Mouse (Mus musculus) cortical plate, adult 2 months (tissue): Measurements from ENCODE around the gene Lmx1a.

ENCODE experiments used
- CTCF ChIP-seq: fragments of 200-500 bp; IDR thresholded peaks from 2 replicates; pipeline ENCODE4 v1.5.1; 2011; ENCODE audit warnings: mild to moderate bottlenecking, control low read depth, low read length; ENCODE audit not compliant: insufficient read depth; ENCODE audit errors: extremely low read depth
- POLR2A ChIP-seq: fragments of 200-500 bp; IDR thresholded peaks from 2 replicates; pipeline ENCODE4 v1.6.1; 2011; ENCODE audit warnings: mild to moderate bottlenecking, low read length, control low read depth; ENCODE audit not compliant: insufficient read depth; ENCODE audit errors: extremely low read depth

DNA sequence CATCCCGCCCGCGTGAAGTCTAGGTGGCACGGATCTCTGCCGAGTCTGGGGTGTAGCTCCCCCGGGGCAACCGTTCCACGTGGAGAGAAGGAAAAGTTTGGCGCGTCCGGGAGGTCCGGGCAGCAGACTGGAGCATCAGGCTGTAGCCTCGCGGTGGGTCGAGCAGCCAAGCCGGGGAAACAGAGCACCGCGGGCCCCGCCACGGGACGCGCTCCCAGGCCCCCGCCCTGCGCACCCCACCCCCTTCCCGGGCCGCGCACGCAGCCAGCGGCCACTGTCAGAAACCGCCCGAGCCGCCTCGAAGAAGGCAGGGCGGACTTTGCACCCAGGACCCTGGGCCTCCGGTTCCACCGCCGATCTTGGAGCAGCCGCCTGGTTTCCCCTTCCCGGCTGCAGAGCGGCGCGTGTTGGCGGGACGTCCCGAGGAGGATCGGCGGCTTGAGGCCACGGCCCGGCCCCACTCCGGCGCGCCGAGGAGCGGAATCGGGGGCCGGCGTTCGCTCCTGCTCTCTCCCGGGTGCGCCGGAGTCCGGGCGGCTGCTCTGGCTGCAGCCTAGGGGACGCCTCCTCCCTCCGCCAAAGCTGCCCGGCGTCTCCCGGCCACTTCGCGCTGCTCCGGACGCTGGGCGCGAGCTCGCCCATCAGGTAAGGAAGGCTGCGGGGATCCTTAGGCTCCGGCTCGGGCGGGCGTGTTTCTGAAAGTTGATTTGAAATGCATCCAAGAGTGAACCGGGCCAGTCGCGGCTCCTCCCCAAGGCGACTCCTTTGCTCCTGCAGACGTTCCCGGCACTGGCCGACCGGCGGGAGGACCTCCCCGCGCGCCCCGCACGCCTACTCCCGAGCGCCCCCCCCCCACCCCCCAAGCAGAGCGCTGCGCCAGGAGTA is 448 bp upstream of the Lmx1a start:
- no peak for TF ChIP-seq CTCF
- TF ChIP-seq POLR2A: no peak
